ENCODE assay signal across 8 mouse cellular contexts in the genomic region with DNA sequence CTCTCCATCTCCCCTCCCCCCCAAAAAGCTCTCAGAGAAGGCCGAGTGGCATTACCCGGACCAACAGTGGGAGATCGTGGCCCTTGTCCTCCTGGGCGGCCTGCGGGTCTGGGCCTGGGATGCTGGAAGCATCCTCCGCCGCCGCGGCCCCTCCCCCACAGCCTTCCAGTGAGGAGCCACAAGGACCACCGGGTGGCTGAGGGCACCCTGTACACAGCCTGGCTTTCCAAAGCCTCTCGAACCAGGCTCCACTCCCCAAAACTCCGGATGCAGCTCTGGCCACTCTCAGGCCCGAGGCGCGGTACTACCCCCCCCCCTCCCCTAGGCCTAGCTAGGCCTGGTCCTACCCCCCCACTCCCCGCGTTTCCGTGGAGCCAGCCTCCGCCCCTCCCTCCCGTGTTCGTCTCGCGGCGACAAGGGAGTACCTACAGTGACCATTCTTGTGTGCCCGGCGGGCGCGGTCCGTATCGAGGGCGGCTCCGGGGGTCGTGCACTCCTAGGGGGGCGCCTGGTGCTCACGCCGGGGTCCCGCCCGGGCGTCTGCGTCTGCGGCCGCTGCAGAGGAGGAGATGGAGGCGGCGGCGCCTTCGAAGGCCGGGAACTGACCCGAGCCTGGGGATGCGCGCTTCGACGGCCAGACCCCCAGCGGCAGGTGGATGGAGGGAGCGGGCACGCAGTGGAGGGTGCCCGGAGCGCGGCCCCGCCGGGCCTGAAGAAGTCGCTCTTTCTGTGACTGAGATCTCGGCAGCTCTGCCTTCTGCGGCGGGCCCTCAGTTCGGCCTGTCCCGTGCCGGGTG. TPM values are rescaled to one million over a fixed set of nuclear protein-coding genes. Genes with fewer than 3 reads are reported as not detected.
DNase-seq lines count a peak whose midpoint lies in the region; ATAC-seq and TF ChIP-seq lines count a peak whose summit lies in the region.

No protein-coding gene starts in this region.

- H3K9me3 ChIP-seq in embryonic facial prominence, embryonic 15.5 days (replicated peaks): no peaks in the 10 kb centered on the region
- no peaks in the 10 kb centered on the region for H3K9me3 ChIP-seq in liver, embryonic 12.5 days (replicated peaks)

- H3K4me1 ChIP-seq in cerebellum, adult 2 months (ENCODE audit: control insufficient read depth, insufficient read depth, low read length): peaks cover 37% of the 10 kb centered on the region
- H3K4me1 ChIP-seq in embryonic facial prominence, embryonic 15.5 days: peaks cover 24% of the 10 kb centered on the region
- peaks cover 47% of the 10 kb centered on the region for H3K4me1 ChIP-seq in liver, embryonic 12.5 days
- peaks cover 38% of the 10 kb centered on the region for H3K4me1 ChIP-seq in small intestine, adult 2 months (ENCODE audit: control insufficient read depth, insufficient read depth, insufficient read length, low read length)

- WGBS in cerebellum, adult 2 months: under 1% methylated on average over 67 of the region's 67 CpGs
- 2% methylated on average over 66 of the region's 67 CpGs for WGBS in embryonic facial prominence, embryonic 15.5 days
- 5% methylated on average over 61 of the region's 67 CpGs for WGBS in liver, embryonic 12.5 days (ENCODE audit: insufficient replicate concordance)
- 4% methylated on average over 67 of the region's 67 CpGs for WGBS in small intestine, adult 2 months

- H3K36me3 ChIP-seq in embryonic facial prominence, embryonic 15.5 days: no peaks in the 10 kb centered on the region
- H3K36me3 ChIP-seq in liver, embryonic 12.5 days: no peaks in the 10 kb centered on the region; the same call in 1 of the 2 replicates
- H3K36me3 ChIP-seq in small intestine, adult 2 months (ENCODE audit: control insufficient read depth, insufficient read depth, low read length): no peaks in the 10 kb centered on the region

- no peaks in the 10 kb centered on the region for H3K27me3 ChIP-seq in cerebellum, adult 2 months (ENCODE audit: control insufficient read depth, insufficient read depth, low read length)
- H3K27me3 ChIP-seq in embryonic facial prominence, embryonic 15.5 days: peaks cover 82% of the 10 kb centered on the region
- H3K27me3 ChIP-seq in liver, embryonic 12.5 days (replicated peaks): peaks cover 98% of the 10 kb centered on the region
- peaks cover 36% of the 10 kb centered on the region for H3K27me3 ChIP-seq in small intestine, adult 2 months (ENCODE audit: control insufficient read depth, insufficient read depth, low read length)

- H3K4me2 ChIP-seq in embryonic facial prominence, embryonic 15.5 days (replicated peaks): peak overlapping the region; percentile 63
- peak overlapping the region; percentile 77 for H3K4me2 ChIP-seq in liver, embryonic 12.5 days

- H3K9ac ChIP-seq in embryonic facial prominence, embryonic 15.5 days: no peak overlapping the region
- H3K9ac ChIP-seq in liver, embryonic 12.5 days: peak overlapping the region; percentile 46; the same call in 1 of the 2 replicates

- peak overlapping the region; percentile 93 for H3K4me3 ChIP-seq in layer of hippocampus, adult 2 months
- peak overlapping the region; percentile 85 for H3K4me3 ChIP-seq in cerebellum, adult 2 months (replicated peaks; ENCODE audit: insufficient read depth, low read depth, low read length)
- peak overlapping the region; percentile 38 for H3K4me3 ChIP-seq in embryonic facial prominence, embryonic 15.5 days (replicated peaks)
- H3K4me3 ChIP-seq in liver, embryonic 12.5 days: peak overlapping the region; percentile 48
- H3K4me3 ChIP-seq in small intestine, adult 2 months (ENCODE audit: low read depth, low read length): peak overlapping the region; percentile 33

- no peak for DNase-seq in layer of hippocampus, adult 2 months (ENCODE audit: low spot score in 2 of 2)
- DNase-seq in layer of hippocampus, adult 9-11 months: no peak
- DNase-seq in cerebellum, adult 2 months: peak; percentile 67 to 72
- no peak for DNase-seq in spleen, adult 18-20 months
- no peak for DNase-seq in ovary, postnatal 36 days (ENCODE audit: low spot score)

- no peak for ATAC-seq in embryonic facial prominence, embryonic 15.5 days (ENCODE audit: insufficient number of reproducible peaks, low FRiP score, low TSS enrichment, low read depth)
- no peak for ATAC-seq in liver, embryonic 12.5 days

- peak overlapping the region; percentile 94 for H3K27ac ChIP-seq in layer of hippocampus, adult 2 months
- peak overlapping the region; percentile 83 for H3K27ac ChIP-seq in cerebellum, adult 2 months (ENCODE audit: insufficient read depth, low read length)
- H3K27ac ChIP-seq in embryonic facial prominence, embryonic 15.5 days (replicated peaks): no peak overlapping the region
- H3K27ac ChIP-seq in liver, embryonic 12.5 days: no peak overlapping the region
- H3K27ac ChIP-seq in small intestine, adult 2 months (ENCODE audit: insufficient read depth, low read depth, low read length): no peak overlapping the region

- no peak for TF ChIP-seq POLR2A in cerebellum, adult 2 months (IDR thresholded peaks at IDR 0.05; ENCODE audit: borderline replicate concordance, insufficient read depth, low read length)
- no peak for TF ChIP-seq POLR2A in small intestine, adult 2 months (IDR thresholded peaks at IDR 0.05; ENCODE audit: low read depth, low read length)

- no peak for TF ChIP-seq CTCF in layer of hippocampus, adult 2 months (conservative IDR thresholded peaks at IDR 0.05)
- TF ChIP-seq CTCF in cerebellum, adult 2 months (IDR thresholded peaks at IDR 0.05; ENCODE audit: borderline replicate concordance, insufficient read depth, low read depth, low read length): no peak
- no peak for TF ChIP-seq CTCF in small intestine, adult 2 months (IDR thresholded peaks at IDR 0.05; ENCODE audit: extremely low read depth, insufficient read length, insufficient replicate concordance, low read depth, low read length)

RNA-seq across cellular contexts. Expression of gene Elavl3, which starts 0.5 kb away (rescaled TPM):
- 100 to 1,000 TPM; 156 to 160 TPM for total RNA-seq in layer of hippocampus, adult 2 months (2021)
- 165 and 169 TPM in 2 replicates for polyA plus RNA-seq in cerebellum, adult 2 months (2012; rRNA removed)
- 3.0 and 4.4 TPM in 2 replicates for polyA plus RNA-seq in embryonic facial prominence, embryonic 15.5 days (2015; fragmentation: Nextera tagmentation; extraction: Ambion mirVana)
- polyA plus RNA-seq in liver, embryonic 12.5 days (2016; fragmentation: Nextera tagmentation; extraction: Ambion mirVana): 0.02 TPM in 1 of 2 replicates, not detected in the other
- 0.20 and 0.34 TPM in 2 replicates for polyA plus RNA-seq in small intestine, adult 2 months (2012; rRNA removed)

RNA-seq across cellular contexts. Expression of gene Gm49318, which starts 19.7 kb away (rescaled TPM):
- total RNA-seq in layer of hippocampus, adult 2 months (2021): 1 to 10 TPM; 2.2 to 6.3 TPM
- not detected in 2 replicates for polyA plus RNA-seq in cerebellum, adult 2 months (2012; rRNA removed)
- polyA plus RNA-seq in embryonic facial prominence, embryonic 15.5 days (2015; fragmentation: Nextera tagmentation; extraction: Ambion mirVana): not detected in 2 replicates
- not detected in 2 replicates for polyA plus RNA-seq in liver, embryonic 12.5 days (2016; fragmentation: Nextera tagmentation; extraction: Ambion mirVana)
- polyA plus RNA-seq in small intestine, adult 2 months (2012; rRNA removed): not detected in 2 replicates

RNA-seq across cellular contexts. Expression of gene Zfp653, which starts 19.8 kb away (rescaled TPM):
- 10 to 100 TPM; 22.3 to 25.2 TPM for total RNA-seq in layer of hippocampus, adult 2 months (2021)
- polyA plus RNA-seq in cerebellum, adult 2 months (2012; rRNA removed): 45.4 and 48.3 TPM in 2 replicates
- polyA plus RNA-seq in embryonic facial prominence, embryonic 15.5 days (2015; fragmentation: Nextera tagmentation; extraction: Ambion mirVana): 12.5 and 12.6 TPM in 2 replicates
- 5.7 and 6.6 TPM in 2 replicates for polyA plus RNA-seq in liver, embryonic 12.5 days (2016; fragmentation: Nextera tagmentation; extraction: Ambion mirVana)
- polyA plus RNA-seq in small intestine, adult 2 months (2012; rRNA removed): 6.6 and 13.2 TPM in 2 replicates

RNA-seq across cellular contexts. Expression of gene Ecsit, which starts 33.9 kb away (rescaled TPM):
- total RNA-seq in layer of hippocampus, adult 2 months (2021): 10 to 100 TPM; 44.7 to 47.2 TPM
- 85.2 and 90.2 TPM in 2 replicates for polyA plus RNA-seq in cerebellum, adult 2 months (2012; rRNA removed)
- polyA plus RNA-seq in embryonic facial prominence, embryonic 15.5 days (2015; fragmentation: Nextera tagmentation; extraction: Ambion mirVana): 37.3 and 41.8 TPM in 2 replicates
- polyA plus RNA-seq in liver, embryonic 12.5 days (2016; fragmentation: Nextera tagmentation; extraction: Ambion mirVana): 36.9 and 40.6 TPM in 2 replicates
- 26.8 and 35.7 TPM in 2 replicates for polyA plus RNA-seq in small intestine, adult 2 months (2012; rRNA removed)

RNA-seq across cellular contexts. Expression of gene Cnn1, which starts 47.7 kb away (rescaled TPM):
- 1 to 10 TPM in 1 of 2 experiments, under 1 TPM in 1; 0.44 to 1.4 TPM for total RNA-seq in layer of hippocampus, adult 2 months (2021)
- 1.6 and 1.8 TPM in 2 replicates for polyA plus RNA-seq in cerebellum, adult 2 months (2012; rRNA removed)
- 4.3 and 7.0 TPM in 2 replicates for polyA plus RNA-seq in embryonic facial prominence, embryonic 15.5 days (2015; fragmentation: Nextera tagmentation; extraction: Ambion mirVana)
- 0.80 and 0.81 TPM in 2 replicates for polyA plus RNA-seq in liver, embryonic 12.5 days (2016; fragmentation: Nextera tagmentation; extraction: Ambion mirVana)
- polyA plus RNA-seq in small intestine, adult 2 months (2012; rRNA removed): 166 and 227 TPM in 2 replicates

Comparison
In these comparisons a context has a peak if more than half of its experiments do, and no peak if none do; other contexts are left out.
1. DNase-seq: peak in cerebellum, adult 2 months (2 of 2); none in layer of hippocampus, adult 2 months (0 of 2), layer of hippocampus, adult 9-11 months (single experiment), spleen, adult 18-20 months (0 of 2) and ovary, postnatal 36 days (single experiment).
2. H3K27ac ChIP-seq: peak in layer of hippocampus, adult 2 months (single experiment) and cerebellum, adult 2 months (single experiment); none in embryonic facial prominence, embryonic 15.5 days (single experiment), liver, embryonic 12.5 days (single experiment) and small intestine, adult 2 months (single experiment).
3. H3K4me3 ChIP-seq: peak in every context shown above with its lines; median percentile 93 in layer of hippocampus, adult 2 months; 85 in cerebellum, adult 2 months; 48 in liver, embryonic 12.5 days; 38 in embryonic facial prominence, embryonic 15.5 days; 33 in small intestine, adult 2 months.
4. RNA of gene Elavl3, which starts 0.5 kb away (polyA plus RNA-seq): 165 to 169 TPM in cerebellum, adult 2 months; 3.0 to 4.4 TPM in embryonic facial prominence, embryonic 15.5 days, 0.20 to 0.34 TPM in small intestine, adult 2 months and 0.02 TPM in liver, embryonic 12.5 days; every median in the first group is over 10 times any median in the second.